Mouse (Mus musculus): ENCODE measurements around the gene Mrm1. TPM values are rescaled to one million over a fixed set of nuclear protein-coding genes. Genes with fewer than 3 reads are reported as not detected.
A peak's percentile ranks its signal among the peaks of the same experiment; 100 is the strongest.
"Not testable (repeated sequence)": the region's sequence is repeated elsewhere in the genome, so short reads cannot be mapped to it uniquely, and the experiment has no call there.

The Mrm1 gene
- total RNA-seq (2021) = 1 to 10 TPM; 4.7 to 6.2 TPM
- long read RNA-seq, experiment 1, partial matches to known transcripts = 0 of 5 reads
- long read RNA-seq, experiment 1, other reads (novel, unspliced or antisense) = 1 of 5 reads
- long read RNA-seq, experiment 2, transcript Mrm1-201 (5 exons, 2,477 nt) = major isoform, 7 of 8 reads
- long read RNA-seq, experiment 2, partial matches to known transcripts = 1 of 8 reads
- long read RNA-seq, experiment 2, other reads (novel, unspliced or antisense) = 0 of 8 reads

DNA sequence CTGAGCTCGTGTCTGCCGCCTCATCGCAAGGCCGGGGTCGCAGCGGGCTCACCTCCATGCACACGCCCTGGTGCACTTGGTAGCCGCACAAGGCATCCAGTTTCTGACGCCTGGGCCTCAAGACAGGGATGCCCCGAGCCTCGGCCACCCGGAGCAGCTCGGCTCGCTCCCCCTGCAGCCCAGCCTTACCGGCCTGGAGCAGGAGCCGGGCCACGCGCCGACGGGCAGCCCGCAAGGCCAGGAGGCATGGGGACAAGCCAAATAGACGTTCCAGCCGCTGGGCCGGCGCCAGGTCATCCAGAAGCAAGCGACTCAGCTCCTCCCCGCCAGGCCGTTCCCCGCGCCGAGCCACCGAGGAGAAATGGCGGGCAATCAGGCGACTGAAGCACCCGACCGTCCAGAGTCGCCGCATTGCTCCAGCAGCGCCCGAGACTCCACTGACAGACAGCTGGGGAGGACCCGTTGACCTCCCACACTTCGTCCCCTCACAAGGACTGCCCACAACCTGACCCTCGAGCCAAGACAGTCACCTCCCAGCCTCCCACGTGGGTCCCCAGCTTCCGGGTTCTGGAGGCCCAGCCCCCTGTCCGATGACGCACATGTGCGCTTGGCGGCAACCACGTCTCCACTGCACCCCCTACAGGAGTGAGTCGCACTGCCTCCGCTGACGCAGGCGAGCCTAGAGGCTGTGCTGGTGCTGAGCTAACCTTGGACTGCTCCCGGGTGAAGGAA, at the start of gene Mrm1:
Gene Mrm1 (minus strand): TSS at position 555 of the 732 bp plus-strand sequence.
- DNase-seq (ENCODE audit: low spot score) = peak; percentile 97

DNA sequence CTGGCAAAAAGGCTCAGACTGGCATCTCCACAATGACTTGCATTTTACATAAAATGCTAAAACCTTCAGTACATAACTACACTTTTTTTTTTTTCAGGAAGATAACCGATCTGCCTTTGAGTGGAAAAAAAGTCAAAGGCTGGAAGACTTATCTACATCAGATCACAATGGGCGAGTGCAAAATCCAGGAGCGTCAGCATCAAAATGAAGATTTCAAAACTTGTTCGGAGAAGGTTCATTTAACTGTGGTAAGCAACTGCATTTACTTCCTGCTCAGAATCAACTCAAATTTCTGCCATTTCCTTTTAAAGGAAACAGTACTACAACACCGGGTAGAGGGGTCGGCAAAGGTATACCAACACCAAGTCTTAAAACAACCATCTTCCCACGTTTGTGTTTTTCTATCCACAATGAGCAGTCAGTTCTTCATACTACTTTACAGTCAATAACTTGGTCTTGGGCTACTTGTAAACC, 49.5 kb upstream of the Mrm1 start:
- DNase-seq (ENCODE audit: low spot score) = no peak

DNA sequence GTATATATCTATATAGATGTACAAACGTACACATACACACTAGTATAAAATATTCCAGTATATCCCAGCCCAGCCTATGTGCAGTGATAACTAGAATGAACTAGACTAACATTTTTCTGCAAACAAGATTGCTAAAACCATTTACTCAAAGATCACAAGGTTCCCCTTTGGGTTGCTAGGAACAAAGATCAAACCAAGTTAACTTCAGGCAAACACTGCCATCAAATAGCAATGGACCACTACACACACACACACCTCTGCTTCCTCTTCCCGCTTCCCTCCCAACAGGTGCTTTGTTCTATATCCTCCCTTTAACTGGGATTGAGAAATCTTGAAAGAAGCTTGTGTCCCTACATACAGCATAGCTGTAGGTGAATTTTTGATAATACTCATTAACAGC, 48.3 kb upstream of the Mrm1 start:
- no peak for DNase-seq (ENCODE audit: low spot score)

- no peak for DNase-seq (ENCODE audit: low spot score)
Measured at GRCm38 (mm10) chr11:84865268-84865667, 46.0 kb upstream of the Mrm1 start.

- DNase-seq (ENCODE audit: low spot score) = no peak
Measured at GRCm38 (mm10) chr11:84855285-84855684, 36.0 kb upstream of the Mrm1 start.

DNA sequence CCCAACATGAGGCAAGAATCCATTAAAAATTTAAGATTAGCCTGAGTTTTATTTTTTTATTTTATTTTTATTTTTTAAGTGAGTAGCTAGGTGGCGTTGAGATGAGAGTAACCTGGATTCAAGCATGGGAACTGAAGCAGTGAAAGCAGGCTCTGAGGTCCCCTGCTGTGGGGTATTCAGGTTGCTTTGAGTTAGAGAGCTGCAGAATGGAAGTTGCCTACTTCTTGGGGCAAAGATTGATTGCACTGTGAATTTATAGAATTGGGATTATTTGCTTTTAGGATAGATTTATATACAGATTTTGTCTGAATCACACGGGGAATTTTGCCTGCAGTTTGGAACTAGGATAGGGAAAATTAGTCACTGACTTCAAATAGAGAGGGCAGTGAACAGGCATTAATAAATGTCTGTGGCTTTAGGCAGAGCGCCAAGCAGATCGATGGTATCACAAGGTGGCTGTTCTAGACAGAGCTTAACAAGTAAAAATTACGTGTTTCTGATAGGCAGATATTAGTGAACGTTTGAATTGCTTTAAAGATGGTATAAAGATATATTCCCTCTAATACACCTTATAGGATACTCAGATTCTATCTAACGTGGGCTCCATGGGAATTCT, 28.3 kb upstream of the Mrm1 start:
- no peak for DNase-seq (ENCODE audit: low spot score)

DNA sequence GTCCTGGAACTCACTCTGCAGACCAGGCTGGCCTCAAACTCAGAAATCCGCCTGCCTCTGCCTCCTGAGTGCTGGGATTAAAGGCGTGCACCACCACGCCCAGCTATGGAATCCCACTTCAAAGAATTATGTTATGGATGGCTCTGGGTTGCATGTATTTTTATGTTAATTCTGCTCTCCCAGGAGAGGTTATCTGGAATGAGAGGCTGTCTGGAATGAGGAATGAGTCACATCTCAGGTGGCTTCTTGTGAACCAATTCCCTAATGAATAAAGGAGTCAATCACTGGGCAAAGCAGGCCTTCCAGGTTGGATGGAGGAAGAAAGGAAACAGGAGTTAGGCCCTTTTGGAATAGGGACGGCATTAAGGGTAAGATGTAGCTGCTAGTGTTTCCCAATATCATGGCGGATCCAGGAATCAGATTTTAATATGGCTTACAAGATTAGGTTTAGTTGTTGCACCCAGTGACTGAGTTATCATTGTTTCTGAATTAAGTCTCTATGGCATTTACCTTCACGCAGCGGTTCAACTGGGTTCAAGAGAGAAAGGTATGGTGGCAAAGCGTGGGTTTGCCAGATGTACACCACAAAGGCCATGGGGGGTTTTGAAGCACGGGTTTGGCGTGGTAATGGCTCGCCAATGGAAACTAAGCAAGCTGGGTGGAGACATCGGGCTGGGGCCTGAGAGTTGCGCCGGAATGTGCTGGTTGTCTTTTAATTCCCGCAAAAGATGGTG, 27.6 kb upstream of the Mrm1 start:
- no peak for DNase-seq (ENCODE audit: low spot score)

DNA sequence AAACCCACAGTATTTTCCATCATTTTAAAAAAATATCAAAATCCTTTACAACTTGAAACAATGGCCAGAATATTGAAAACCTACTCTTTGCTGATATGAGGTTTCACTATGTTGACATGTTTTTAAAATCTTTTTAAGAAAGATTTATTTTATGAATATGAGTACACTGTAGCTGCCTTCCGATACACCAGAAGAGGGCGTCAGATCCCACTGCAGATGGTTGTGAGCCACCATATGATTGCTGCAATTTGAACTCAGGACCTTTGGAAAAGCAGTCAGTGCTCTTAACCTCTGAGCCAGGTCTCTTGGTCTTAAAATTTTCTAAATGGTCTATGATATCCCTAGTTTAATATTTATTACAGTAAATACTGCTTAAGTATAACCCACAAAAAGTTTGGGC, 20.0 kb upstream of the Mrm1 start:
- DNase-seq (ENCODE audit: low spot score) = no peak

DNA sequence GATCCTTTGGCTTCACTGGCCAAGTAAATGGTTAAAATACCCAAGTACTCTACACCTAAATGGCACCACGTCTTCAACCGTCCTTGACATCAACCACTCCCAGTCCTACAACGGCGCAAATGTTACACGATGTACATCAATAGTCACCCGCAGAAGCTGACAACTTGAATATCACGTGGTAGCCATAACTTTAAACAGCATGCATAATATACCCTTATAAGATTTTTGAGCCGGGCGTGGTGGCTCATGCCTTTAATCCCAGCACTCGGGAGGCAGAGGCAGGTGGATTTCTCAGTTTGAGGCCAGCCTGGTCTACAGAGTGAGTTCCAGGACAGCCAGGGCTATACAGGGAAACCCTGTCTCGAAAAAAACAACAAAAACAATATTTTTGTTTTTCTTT, 10.2 kb upstream of the Mrm1 start:
- not testable (repeated sequence) for DNase-seq (ENCODE audit: low spot score)

- peak; percentile 96 for DNase-seq (ENCODE audit: low spot score)
Measured at GRCm38 (mm10) chr11:84828516-84829399, 9.4 kb upstream of the Mrm1 start, which contains the start of gene Dhrs11. TSS of gene Dhrs11 (minus strand) at chr11:84828994.

- no peak for DNase-seq (ENCODE audit: low spot score)
Measured at GRCm38 (mm10) chr11:84827901-84828503, 8.7 kb upstream of the Mrm1 start.

GRCm38 (mm10) chr11:84827492-84827891, 8.2 kb upstream of the Mrm1 start:
- no peak for DNase-seq (ENCODE audit: low spot score)

GRCm38 (mm10) chr11:84826185-84826584, 6.9 kb upstream of the Mrm1 start:
- DNase-seq (ENCODE audit: low spot score) = peak; percentile 87

- no peak for DNase-seq (ENCODE audit: low spot score)
Measured at GRCm38 (mm10) chr11:84825261-84825807, 6.0 kb upstream of the Mrm1 start.

GRCm38 (mm10) chr11:84823484-84823897, 4.2 kb upstream of the Mrm1 start:
- DNase-seq (ENCODE audit: low spot score) = peak; percentile 33

- no peak for DNase-seq (ENCODE audit: low spot score)
Measured at GRCm38 (mm10) chr11:84822487-84822886, 3.2 kb upstream of the Mrm1 start.

- DNase-seq (ENCODE audit: low spot score) = no peak
Measured at GRCm38 (mm10) chr11:84821131-84821770, 1.9 kb upstream of the Mrm1 start.

- peak; percentile 78 for DNase-seq (ENCODE audit: low spot score)
Measured at GRCm38 (mm10) chr11:84818085-84818960, 992 bp downstream of the Mrm1 start.
